Mouse (Mus musculus) urinary bladder, postnatal 36 days (tissue): ENCODE data around the gene Ccdc158.
A peak's percentile ranks its signal among the peaks of the same experiment; 100 is the strongest.

Experiments
- DNase-seq, 2 experiments: peaks; one replicate each; pipeline ENCODE4 v3.0.0; 2022; ENCODE audit warnings: low spot score in 2 of 2, mixed read lengths in 1 of 2

Gene Ccdc158

DNA sequence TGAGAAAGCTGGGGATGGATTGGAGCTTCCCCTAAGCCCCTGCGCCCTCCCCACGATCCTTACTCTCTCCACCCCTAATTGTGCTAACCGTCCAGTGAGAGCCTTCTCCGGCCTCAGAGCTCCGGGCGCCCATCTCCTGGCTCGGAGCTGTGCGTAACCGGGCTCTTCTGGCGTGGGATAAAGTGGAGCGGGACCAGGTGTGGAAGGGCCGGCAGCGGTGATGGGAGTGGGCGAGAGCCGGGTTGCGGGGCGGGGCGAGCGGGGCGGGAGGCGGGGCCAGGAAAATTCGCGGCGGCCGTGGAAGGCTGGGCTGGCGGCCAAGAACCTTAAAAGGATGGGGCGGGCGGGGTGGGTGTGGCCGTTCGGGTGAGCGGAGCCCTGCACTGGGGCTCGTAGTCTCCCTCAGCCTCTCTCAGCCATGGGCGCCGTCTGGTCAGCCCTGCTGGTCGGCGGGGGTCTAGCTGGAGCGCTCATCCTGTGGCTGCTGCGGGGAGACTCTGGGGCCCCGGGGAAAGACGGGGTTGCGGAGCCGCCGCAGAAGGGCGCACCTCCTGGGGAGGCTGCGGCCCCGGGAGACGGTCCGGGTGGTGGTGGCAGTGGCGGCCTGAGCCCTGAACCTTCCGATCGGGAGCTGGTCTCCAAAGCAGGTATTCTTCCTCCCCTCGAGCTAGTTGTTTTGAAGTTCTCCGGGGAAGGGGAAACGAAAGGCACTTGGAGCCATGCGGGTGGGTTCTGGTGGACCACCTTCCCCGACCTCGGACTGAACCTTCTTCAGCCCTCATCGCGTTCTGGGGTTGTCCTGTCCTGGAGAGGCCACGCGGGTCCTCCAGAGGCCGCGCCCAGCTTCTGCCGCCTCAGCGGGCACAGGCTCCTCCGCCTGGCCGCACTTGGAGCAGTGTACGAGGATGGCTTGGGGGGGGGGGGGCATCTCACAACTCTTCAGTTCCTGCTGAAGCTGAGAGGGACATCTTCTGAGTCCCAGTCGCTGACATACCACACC is 72.1 kb downstream of the Ccdc158 start, which contains the start of gene Stbd1:
Gene Stbd1, plus strand, starts transcription at position 351 of the 1,000 bp plus-strand sequence.
- DNase-seq, result peak; percentile 36 to 61

DNA sequence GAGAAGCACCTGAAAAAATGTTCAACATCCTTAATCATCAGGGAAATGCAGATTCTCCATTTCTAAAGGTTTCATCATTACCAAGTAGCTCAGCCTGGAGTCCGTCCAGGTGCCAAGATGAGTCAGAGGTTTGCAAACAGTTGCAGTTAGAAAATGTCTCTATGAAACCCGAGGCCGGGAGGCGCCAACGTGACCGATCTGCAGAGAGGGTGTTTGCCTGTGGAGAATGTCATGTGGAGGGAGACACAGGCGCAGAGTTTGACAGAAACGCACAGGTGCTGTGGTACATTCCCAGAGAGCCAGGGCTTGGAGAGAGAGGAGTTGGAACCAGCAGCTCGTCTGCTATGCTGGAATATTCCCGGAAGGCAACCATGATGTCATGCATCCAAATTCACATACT is 76.0 kb downstream of the Ccdc158 start:
- DNase-seq, result peak; percentile 53 to 73

- no peak for DNase-seq
Measured at GRCm38 (mm10) chr5:92596865-92597264, 78.2 kb downstream of the Ccdc158 start.

GRCm38 (mm10) chr5:92595026-92595425 is 80.0 kb downstream of the Ccdc158 start:
- DNase-seq, result no peak

DNA sequence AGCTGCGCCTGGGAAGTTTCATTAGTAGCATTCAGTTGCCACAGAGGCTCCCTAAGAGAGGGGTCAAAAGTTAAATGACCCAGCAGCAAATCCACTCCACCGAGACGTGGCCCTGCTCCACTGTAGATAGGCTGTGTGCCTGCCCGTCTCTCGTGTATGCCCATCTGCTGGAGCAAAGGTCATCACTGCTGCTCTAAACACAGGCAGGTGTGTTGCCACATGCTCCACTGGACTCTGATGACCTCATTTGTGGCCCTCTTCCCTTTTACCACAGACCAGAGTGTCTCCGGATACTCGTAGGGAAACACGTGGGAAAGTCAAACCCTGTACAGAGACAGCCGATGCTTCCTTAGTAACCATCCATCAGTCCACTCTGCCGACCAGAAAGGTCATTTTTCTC is 89.1 kb downstream of the Ccdc158 start:
- DNase-seq, result no peak

DNA sequence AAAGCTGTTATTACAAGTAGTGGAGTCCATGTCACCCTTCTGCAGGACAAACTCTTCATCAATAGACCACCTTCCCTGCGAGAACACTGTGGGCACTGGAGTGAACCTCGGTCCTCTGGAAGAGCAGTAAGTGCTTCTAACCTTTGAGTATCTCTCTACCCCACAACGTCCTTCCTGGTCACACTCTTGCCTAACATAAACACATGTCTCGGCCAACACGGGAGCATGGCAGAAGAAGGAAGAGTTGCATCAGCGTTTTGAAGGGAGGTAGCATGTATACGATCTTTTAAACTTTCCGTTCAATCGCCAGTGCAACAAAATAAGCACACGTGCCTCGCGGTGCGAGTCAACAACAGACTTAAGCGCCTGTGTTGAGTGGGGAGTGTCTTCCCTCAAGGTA is 95.5 kb downstream of the Ccdc158 start:
- no peak for DNase-seq

DNA sequence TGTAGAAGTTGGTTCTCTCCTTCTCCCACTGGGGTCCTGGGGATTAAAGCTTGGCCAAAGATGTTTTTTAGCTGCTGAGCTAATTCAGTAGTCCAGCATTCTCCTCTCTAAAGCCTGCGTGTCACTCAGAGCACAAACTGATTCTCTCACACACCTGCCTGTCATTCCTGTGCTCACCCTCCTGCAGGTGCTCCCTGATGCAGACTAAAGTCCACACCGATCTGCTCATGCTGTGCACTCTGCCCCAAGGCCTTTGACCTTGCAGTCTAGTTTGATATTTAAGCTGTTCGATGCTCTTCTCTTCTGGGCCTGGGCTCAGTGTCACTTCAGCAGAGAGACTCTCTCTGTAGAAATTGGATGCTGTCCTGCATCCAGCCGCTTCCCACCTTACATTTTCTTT is 103.8 kb downstream of the Ccdc158 start:
- no peak for DNase-seq

- no peak for DNase-seq
Measured at GRCm38 (mm10) chr5:92562002-92562401, 113.1 kb downstream of the Ccdc158 start.

- no peak for DNase-seq
Measured at GRCm38 (mm10) chr5:92560201-92560600, 114.9 kb downstream of the Ccdc158 start.
